Mouse (Mus musculus): Measurements from ENCODE around the gene Gatm. TPM values are rescaled to one million over a fixed set of nuclear protein-coding genes. Genes with fewer than 3 reads are reported as not detected.

Gene Gatm
- 13.2 and 19.0 TPM in 2 replicates for polyA plus RNA-seq (2014; fragmentation: Nextera tagmentation; extraction: Ambion mirVana)

- H3K27me3 ChIP-seq (ENCODE audit: control insufficient read depth, insufficient read depth, low read length), result 0 out of 2 replicates have a peak, but pooled peaks cover 5% of the 10 kb centered on the region
- H3K27ac ChIP-seq (replicated peaks in 1 of 2; ENCODE audit: control insufficient read depth in 1 of 2, insufficient read depth in 1 of 2, low read depth in 2 of 2, low read length in 2 of 2), result no peak within 1 kb of the TSS
- 3% methylated on average over 48 of the region's 48 CpGs for WGBS
- H3K4me1 ChIP-seq (ENCODE audit: control insufficient read depth in 2 of 2, insufficient read depth in 2 of 2, low read length in 2 of 2), result peaks cover 3 to 6% of the 10 kb centered on the region in 2 experiments; a peak in 1 of 4 replicates
- peak within 1 kb of the TSS; percentile 79 for H3K4me2 ChIP-seq (ENCODE audit: low read length)
- peak; percentile 81 for ATAC-seq (ENCODE audit: insufficient number of reproducible peaks, insufficient read depth, low FRiP score, low read depth)
- H3K9me3 ChIP-seq (ENCODE audit: control insufficient read depth, low read length), result no peaks in the 10 kb centered on the region
- peak within 1 kb of the TSS; percentile 44 to 61 for H3K4me3 ChIP-seq (ENCODE audit: control insufficient read depth in 1 of 2, insufficient read depth in 1 of 2, low read depth in 1 of 2, low read length in 2 of 2)
- H3K36me3 ChIP-seq (ENCODE audit: control insufficient read depth, insufficient read depth, low read length), result no peaks in the 10 kb centered on the region
- peak within 1 kb of the TSS; percentile 74 for H3K9ac ChIP-seq (ENCODE audit: low read length)
Observed at GRCm38 (mm10) chr2:122610746-122611653, at the start of gene Gatm. Gene Gatm (minus strand): TSS chr2:122611303.

GRCm38 (mm10) chr2:122659825-122660224 is 48.7 kb upstream of the Gatm start:
- Histone ChIP-seq H3K4me2 (ENCODE audit: low read length) (no peak overlapping the region), H3K27ac (replicated peaks in 1 of 2; ENCODE audit: control insufficient read depth in 1 of 2, insufficient read depth in 1 of 2, low read depth in 2 of 2, low read length in 2 of 2) (no peak overlapping the region), H3K4me1 (ENCODE audit: control insufficient read depth in 2 of 2, insufficient read depth in 2 of 2, low read length in 2 of 2) (no peaks in the 10 kb centered on the region), H3K9ac (ENCODE audit: low read length) (no peak overlapping the region), H3K9me3 (ENCODE audit: control insufficient read depth, low read length) (no peaks in the 10 kb centered on the region), H3K27me3 (ENCODE audit: control insufficient read depth, insufficient read depth, low read length) (no peaks in the 10 kb centered on the region), H3K4me3 (ENCODE audit: control insufficient read depth in 1 of 2, insufficient read depth in 1 of 2, low read depth in 1 of 2, low read length in 2 of 2) (no peak overlapping the region), H3K36me3 (ENCODE audit: control insufficient read depth, insufficient read depth, low read length) (no peaks in the 10 kb centered on the region)
- WGBS, result 71% methylated on average over 7 of the region's 7 CpGs
- no peak for ATAC-seq (ENCODE audit: insufficient number of reproducible peaks, insufficient read depth, low FRiP score, low read depth)

- no peak for ATAC-seq (ENCODE audit: insufficient number of reproducible peaks, insufficient read depth, low FRiP score, low read depth)
Observed at GRCm38 (mm10) chr2:122657707-122658524, 46.8 kb upstream of the Gatm start.

GRCm38 (mm10) chr2:122656767-122657166 is 45.7 kb upstream of the Gatm start:
- 84% methylated on average over 9 of the region's 9 CpGs for WGBS
- Histone ChIP-seq H3K4me3 (ENCODE audit: control insufficient read depth in 1 of 2, insufficient read depth in 1 of 2, low read depth in 1 of 2, low read length in 2 of 2) (no peak overlapping the region), H3K27me3 (ENCODE audit: control insufficient read depth, insufficient read depth, low read length) (no peaks in the 10 kb centered on the region), H3K4me1 (ENCODE audit: control insufficient read depth in 2 of 2, insufficient read depth in 2 of 2, low read length in 2 of 2) (peaks cover 0 to 2% of the 10 kb centered on the region in 2 experiments; a peak in 1 of 4 replicates), H3K27ac (replicated peaks in 1 of 2; ENCODE audit: control insufficient read depth in 1 of 2, insufficient read depth in 1 of 2, low read depth in 2 of 2, low read length in 2 of 2) (no peak overlapping the region), H3K36me3 (ENCODE audit: control insufficient read depth, insufficient read depth, low read length) (no peaks in the 10 kb centered on the region), H3K9me3 (ENCODE audit: control insufficient read depth, low read length) (no peaks in the 10 kb centered on the region), H3K4me2 (ENCODE audit: low read length) (no peak overlapping the region), H3K9ac (ENCODE audit: low read length) (no peak overlapping the region)
- no peak for ATAC-seq (ENCODE audit: insufficient number of reproducible peaks, insufficient read depth, low FRiP score, low read depth)

More at GRCm38 (mm10) chr2:122657707-122658524, 46.8 kb upstream of the Gatm start:
- Histone ChIP-seq H3K4me1 (ENCODE audit: control insufficient read depth in 2 of 2, insufficient read depth in 2 of 2, low read length in 2 of 2) (no peaks in the 10 kb centered on the region), H3K27ac (replicated peaks in 1 of 2; ENCODE audit: control insufficient read depth in 1 of 2, insufficient read depth in 1 of 2, low read depth in 2 of 2, low read length in 2 of 2) (no peak overlapping the region), H3K27me3 (ENCODE audit: control insufficient read depth, insufficient read depth, low read length) (no peaks in the 10 kb centered on the region), H3K4me2 (ENCODE audit: low read length) (no peak overlapping the region), H3K9me3 (ENCODE audit: control insufficient read depth, low read length) (no peaks in the 10 kb centered on the region), H3K9ac (ENCODE audit: low read length) (no peak overlapping the region), H3K4me3 (ENCODE audit: control insufficient read depth in 1 of 2, insufficient read depth in 1 of 2, low read depth in 1 of 2, low read length in 2 of 2) (no peak overlapping the region), H3K36me3 (ENCODE audit: control insufficient read depth, insufficient read depth, low read length) (no peaks in the 10 kb centered on the region)
- WGBS, result 79% methylated on average over 11 of the region's 11 CpGs

- WGBS, result 66% methylated on average over 2 of the region's 2 CpGs
- no peaks in the 10 kb centered on the region for H3K36me3 ChIP-seq (ENCODE audit: control insufficient read depth, insufficient read depth, low read length)
- no peak overlapping the region for H3K9ac ChIP-seq (ENCODE audit: low read length)
- no peak overlapping the region for H3K4me2 ChIP-seq (ENCODE audit: low read length)
- no peak overlapping the region for H3K4me3 ChIP-seq (ENCODE audit: control insufficient read depth in 1 of 2, insufficient read depth in 1 of 2, low read depth in 1 of 2, low read length in 2 of 2)
- no peaks in the 10 kb centered on the region for H3K9me3 ChIP-seq (ENCODE audit: control insufficient read depth, low read length)
- H3K27me3 ChIP-seq (ENCODE audit: control insufficient read depth, insufficient read depth, low read length), result no peaks in the 10 kb centered on the region
- ATAC-seq (ENCODE audit: insufficient number of reproducible peaks, insufficient read depth, low FRiP score, low read depth), result no peak
- H3K4me1 ChIP-seq (ENCODE audit: control insufficient read depth in 2 of 2, insufficient read depth in 2 of 2, low read length in 2 of 2), result peaks cover 0 to 2% of the 10 kb centered on the region in 2 experiments; a peak in 1 of 4 replicates
- H3K27ac ChIP-seq (replicated peaks in 1 of 2; ENCODE audit: control insufficient read depth in 1 of 2, insufficient read depth in 1 of 2, low read depth in 2 of 2, low read length in 2 of 2), result no peak overlapping the region
Observed at GRCm38 (mm10) chr2:122656052-122656451, 44.9 kb upstream of the Gatm start.

- no peaks in the 10 kb centered on the region for H3K36me3 ChIP-seq (ENCODE audit: control insufficient read depth, insufficient read depth, low read length)
- H3K4me1 ChIP-seq (ENCODE audit: control insufficient read depth in 2 of 2, insufficient read depth in 2 of 2, low read length in 2 of 2), result peaks cover 0 to 2% of the 10 kb centered on the region in 2 experiments; a peak in 1 of 4 replicates
- no peak for ATAC-seq (ENCODE audit: insufficient number of reproducible peaks, insufficient read depth, low FRiP score, low read depth)
- H3K4me3 ChIP-seq (ENCODE audit: control insufficient read depth in 1 of 2, insufficient read depth in 1 of 2, low read depth in 1 of 2, low read length in 2 of 2), result no peak overlapping the region
- H3K9me3 ChIP-seq (ENCODE audit: control insufficient read depth, low read length), result no peaks in the 10 kb centered on the region
- no peak overlapping the region for H3K9ac ChIP-seq (ENCODE audit: low read length)
- WGBS, result 49% methylated on average over 17 of the region's 17 CpGs
- H3K27ac ChIP-seq (replicated peaks in 1 of 2; ENCODE audit: control insufficient read depth in 1 of 2, insufficient read depth in 1 of 2, low read depth in 2 of 2, low read length in 2 of 2), result peak overlapping the region; percentile 19 to 53; a peak in 1 of 4 replicates
- no peaks in the 10 kb centered on the region for H3K27me3 ChIP-seq (ENCODE audit: control insufficient read depth, insufficient read depth, low read length)
- no peak overlapping the region for H3K4me2 ChIP-seq (ENCODE audit: low read length)
Observed at GRCm38 (mm10) chr2:122652096-122653084, 41.3 kb upstream of the Gatm start.

Measured in heart, embryonic 14.5 days (tissue).